Mouse (Mus musculus): ENCODE results near the gene Prokr2. TPM values are rescaled to one million over a fixed set of nuclear protein-coding genes. Genes with fewer than 3 reads are reported as not detected.
A peak's percentile ranks its signal among the peaks of the same experiment; 100 is the strongest.

The Prokr2 gene
- 1.7 and 3.0 TPM in 2 replicates for polyA plus RNA-seq (2014; fragmentation: Nextera tagmentation; extraction: Ambion mirVana)

DNA sequence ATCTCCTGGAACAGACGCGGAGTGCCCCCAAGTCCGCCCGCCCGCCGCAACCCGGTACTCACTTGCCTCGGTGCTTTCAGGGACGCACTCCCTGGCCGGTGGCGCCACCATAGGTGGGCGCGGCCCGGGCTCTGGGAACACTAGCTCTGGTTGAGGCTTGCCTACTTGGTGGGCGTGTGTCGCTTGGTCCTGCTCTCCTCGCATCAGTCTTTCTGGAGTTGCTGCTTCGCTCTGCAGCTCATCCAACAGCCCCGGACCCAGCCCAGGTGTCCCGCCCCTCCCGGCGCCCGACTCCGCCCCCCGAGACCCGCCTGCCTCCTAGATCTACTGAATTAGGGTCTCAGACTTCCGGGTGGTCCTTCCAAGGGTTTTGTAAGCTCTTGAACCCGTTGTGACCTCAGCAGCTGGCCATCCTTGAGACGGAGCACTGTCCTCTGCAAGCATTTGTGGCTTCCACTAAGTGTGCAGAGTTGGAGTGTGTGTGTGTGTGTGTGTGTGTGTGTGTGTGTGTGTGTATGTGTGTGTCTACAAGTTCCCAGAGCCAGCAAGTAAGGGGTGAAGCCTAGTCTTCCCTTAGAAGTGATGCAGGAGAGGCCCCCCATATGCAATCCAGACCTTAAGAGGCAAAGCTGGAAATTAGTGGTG lies at the start of gene Prokr2:
TSS of gene Prokr2 (minus strand) at position 254 of the 645 bp plus-strand sequence.
- peak; percentile 72 for ATAC-seq (ENCODE audit: low read depth)
- 0 out of 2 replicates have a peak, but pooled peaks cover 3% of the 10 kb centered on the region for H3K4me1 ChIP-seq (ENCODE audit: control insufficient read depth, insufficient read depth, low read length)
- H3K9ac ChIP-seq (replicated peaks; ENCODE audit: low read depth, low read length): peak within 1 kb of the TSS; percentile 47
- peak within 1 kb of the TSS; percentile 96 for H3K4me2 ChIP-seq (ENCODE audit: low read depth, low read length)
- 1% methylated on average over 29 of the region's 29 CpGs for WGBS
- no peaks in the 10 kb centered on the region for H3K9me3 ChIP-seq (ENCODE audit: control insufficient read depth, low read length)
- no peaks in the 10 kb centered on the region for H3K36me3 ChIP-seq (ENCODE audit: control insufficient read depth, insufficient read depth, low read length)
- H3K4me3 ChIP-seq (ENCODE audit: low read depth, low read length): peak within 1 kb of the TSS; percentile 46
- peaks cover 5% of the 10 kb centered on the region for H3K27me3 ChIP-seq (ENCODE audit: control insufficient read depth, insufficient read depth, low read length)
- H3K27ac ChIP-seq (ENCODE audit: low read depth, low read length): no peak within 1 kb of the TSS

DNA sequence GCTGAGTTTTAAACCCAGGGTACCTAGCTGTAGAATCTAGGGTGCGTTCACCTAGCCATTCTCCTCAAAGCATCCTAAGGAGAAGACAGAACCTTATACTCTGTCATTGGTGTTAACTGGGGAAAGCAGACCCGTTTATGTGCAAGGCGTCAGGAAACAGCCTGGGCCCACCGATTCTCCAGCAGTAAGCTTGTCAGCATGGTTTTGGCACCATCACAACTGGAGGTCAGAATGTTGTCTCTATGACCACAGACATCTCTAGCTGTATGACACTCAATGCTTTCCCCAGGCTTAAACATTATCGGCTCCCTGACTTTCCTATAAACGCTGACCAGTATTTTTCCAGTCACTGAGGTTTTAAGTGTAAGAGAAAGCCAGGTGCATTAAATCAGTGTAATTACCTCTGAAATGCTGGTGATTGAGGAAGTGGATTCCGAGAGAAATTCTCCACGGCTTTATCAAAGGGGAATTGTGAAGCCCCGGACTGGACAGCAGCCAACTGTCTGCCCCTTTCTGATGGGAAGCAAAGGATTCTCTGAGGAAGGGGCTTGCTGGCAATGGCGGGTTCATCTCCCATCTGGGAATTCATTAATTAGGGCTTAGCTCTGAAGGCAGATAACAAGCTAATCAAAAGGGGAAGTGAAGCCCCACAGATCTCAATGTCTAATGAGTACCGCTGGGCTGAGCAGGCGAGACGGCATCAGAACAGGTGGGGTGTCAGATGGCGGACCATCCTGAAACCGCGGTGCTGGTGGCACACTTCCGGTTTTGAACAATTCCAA lies 42.1 kb upstream of the Prokr2 start:
- Histone ChIP-seq H3K9me3 (ENCODE audit: control insufficient read depth, low read length) (no peaks in the 10 kb centered on the region), H3K4me2 (ENCODE audit: low read depth, low read length) (peak overlapping the region; percentile 26), H3K36me3 (ENCODE audit: control insufficient read depth, insufficient read depth, low read length) (no peaks in the 10 kb centered on the region), H3K27ac (ENCODE audit: low read depth, low read length) (0 out of 2 replicates have a peak overlapping the region, but pooled peaks have one; percentile 23), H3K4me1 (ENCODE audit: control insufficient read depth, insufficient read depth, low read length) (peaks cover 6% of the 10 kb centered on the region; the same call in 1 of the 2 replicates), H3K9ac (replicated peaks; ENCODE audit: low read depth, low read length) (no peak overlapping the region), H3K27me3 (ENCODE audit: control insufficient read depth, insufficient read depth, low read length) (no peaks in the 10 kb centered on the region), H3K4me3 (ENCODE audit: low read depth, low read length) (no peak overlapping the region)
- peak; percentile 61 for ATAC-seq (ENCODE audit: low read depth)
- WGBS: 45% methylated on average over 17 of the region's 17 CpGs

DNA sequence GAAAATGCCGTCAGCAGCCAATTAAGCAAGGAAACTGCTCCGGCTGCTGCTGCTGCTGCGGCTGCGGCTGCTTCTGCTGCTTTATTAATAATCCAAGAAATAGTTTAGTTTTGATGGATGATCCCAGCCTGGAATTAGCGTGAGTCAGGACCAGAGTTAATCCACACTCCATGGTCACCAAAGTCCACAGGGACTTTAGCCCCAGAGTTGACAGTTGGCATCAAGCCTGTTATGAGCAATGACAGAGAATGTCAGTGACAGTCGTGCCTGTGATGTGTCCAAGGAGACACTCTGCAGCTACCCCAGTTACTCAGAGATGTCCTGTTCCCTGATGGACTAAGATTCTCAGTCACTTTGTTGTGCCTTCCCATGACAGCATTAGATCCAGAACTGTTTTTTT lies 40.3 kb upstream of the Prokr2 start:
- Histone ChIP-seq H3K27me3 (ENCODE audit: control insufficient read depth, insufficient read depth, low read length) (no peaks in the 10 kb centered on the region), H3K27ac (ENCODE audit: low read depth, low read length) (no peak overlapping the region), H3K4me2 (ENCODE audit: low read depth, low read length) (no peak overlapping the region), H3K36me3 (ENCODE audit: control insufficient read depth, insufficient read depth, low read length) (no peaks in the 10 kb centered on the region), H3K9ac (replicated peaks; ENCODE audit: low read depth, low read length) (no peak overlapping the region), H3K9me3 (ENCODE audit: control insufficient read depth, low read length) (no peaks in the 10 kb centered on the region), H3K4me3 (ENCODE audit: low read depth, low read length) (no peak overlapping the region), H3K4me1 (ENCODE audit: control insufficient read depth, insufficient read depth, low read length) (peaks cover 6% of the 10 kb centered on the region; the same call in 1 of the 2 replicates)
- 62% methylated on average over 6 of the region's 6 CpGs for WGBS
- ATAC-seq (ENCODE audit: low read depth): no peak

DNA sequence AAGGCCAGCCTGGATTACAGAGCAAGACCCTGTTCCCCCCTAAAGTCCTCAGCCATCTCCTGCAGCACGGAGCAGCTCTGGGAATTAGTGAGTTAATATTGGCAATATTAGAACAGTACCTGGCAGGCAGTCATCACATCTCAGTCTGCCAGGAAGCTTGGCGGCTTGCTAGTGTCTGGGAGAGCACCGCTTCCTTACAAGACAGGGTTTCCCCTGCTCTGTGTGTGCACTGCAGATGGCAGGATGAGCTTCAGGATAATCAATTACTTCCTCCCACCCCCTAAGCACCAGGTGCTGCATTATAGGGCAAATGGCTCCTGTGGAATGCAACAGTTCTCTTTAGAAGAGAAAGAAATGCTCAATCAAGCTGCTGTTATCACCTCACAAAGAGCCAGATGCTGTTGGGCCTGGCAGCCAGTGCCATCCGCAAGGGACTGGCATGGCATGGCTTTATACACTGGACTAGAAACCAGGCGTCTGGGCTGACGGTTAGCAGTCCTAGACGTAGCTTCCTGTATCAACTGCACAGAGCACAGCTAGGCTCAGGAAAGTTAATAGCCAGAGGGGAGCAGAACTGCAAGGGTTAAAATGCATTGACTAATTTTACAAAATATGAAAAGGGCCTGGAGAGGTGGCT lies 38.3 kb upstream of the Prokr2 start:
- H3K4me3 ChIP-seq (ENCODE audit: low read depth, low read length): no peak overlapping the region
- H3K9me3 ChIP-seq (ENCODE audit: control insufficient read depth, low read length): no peaks in the 10 kb centered on the region
- H3K27me3 ChIP-seq (ENCODE audit: control insufficient read depth, insufficient read depth, low read length): no peaks in the 10 kb centered on the region
- H3K4me2 ChIP-seq (ENCODE audit: low read depth, low read length): no peak overlapping the region
- no peak overlapping the region for H3K9ac ChIP-seq (replicated peaks; ENCODE audit: low read depth, low read length)
- H3K27ac ChIP-seq (ENCODE audit: low read depth, low read length): no peak overlapping the region
- ATAC-seq (ENCODE audit: low read depth): no peak; the same call in 1 of the 2 replicates
- no peaks in the 10 kb centered on the region for H3K36me3 ChIP-seq (ENCODE audit: control insufficient read depth, insufficient read depth, low read length)
- 64% methylated on average over 7 of the region's 7 CpGs for WGBS
- H3K4me1 ChIP-seq (ENCODE audit: control insufficient read depth, insufficient read depth, low read length): peaks cover 6% of the 10 kb centered on the region; the same call in 1 of the 2 replicates

DNA sequence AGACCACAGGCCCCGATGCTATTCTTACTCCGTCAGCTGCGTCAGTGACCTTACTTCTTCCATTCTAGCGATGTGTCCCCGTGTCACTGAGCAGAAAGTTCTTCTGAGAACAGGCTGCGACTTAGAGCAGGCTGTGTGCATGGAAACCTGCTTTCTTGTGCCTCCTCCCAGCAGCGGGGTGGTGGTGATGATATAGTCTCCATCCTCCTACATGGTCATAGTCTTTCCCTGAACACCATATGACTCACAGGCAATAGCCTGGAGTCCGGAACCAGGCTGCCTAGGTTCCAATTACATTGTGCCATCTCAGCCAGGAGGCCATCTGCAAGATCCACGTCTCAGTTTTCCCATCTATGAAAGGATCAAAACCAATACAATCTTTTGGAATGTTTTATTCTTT lies 37.6 kb upstream of the Prokr2 start:
- 90% methylated on average over 9 of the region's 9 CpGs for WGBS
- H3K4me3 ChIP-seq (ENCODE audit: low read depth, low read length): no peak overlapping the region
- no peaks in the 10 kb centered on the region for H3K9me3 ChIP-seq (ENCODE audit: control insufficient read depth, low read length)
- no peak overlapping the region for H3K27ac ChIP-seq (ENCODE audit: low read depth, low read length)
- no peak for ATAC-seq (ENCODE audit: low read depth)
- peaks cover 6% of the 10 kb centered on the region; the same call in 1 of the 2 replicates for H3K4me1 ChIP-seq (ENCODE audit: control insufficient read depth, insufficient read depth, low read length)
- H3K36me3 ChIP-seq (ENCODE audit: control insufficient read depth, insufficient read depth, low read length): no peaks in the 10 kb centered on the region
- no peak overlapping the region for H3K4me2 ChIP-seq (ENCODE audit: low read depth, low read length)
- H3K9ac ChIP-seq (replicated peaks; ENCODE audit: low read depth, low read length): no peak overlapping the region
- H3K27me3 ChIP-seq (ENCODE audit: control insufficient read depth, insufficient read depth, low read length): no peaks in the 10 kb centered on the region

DNA sequence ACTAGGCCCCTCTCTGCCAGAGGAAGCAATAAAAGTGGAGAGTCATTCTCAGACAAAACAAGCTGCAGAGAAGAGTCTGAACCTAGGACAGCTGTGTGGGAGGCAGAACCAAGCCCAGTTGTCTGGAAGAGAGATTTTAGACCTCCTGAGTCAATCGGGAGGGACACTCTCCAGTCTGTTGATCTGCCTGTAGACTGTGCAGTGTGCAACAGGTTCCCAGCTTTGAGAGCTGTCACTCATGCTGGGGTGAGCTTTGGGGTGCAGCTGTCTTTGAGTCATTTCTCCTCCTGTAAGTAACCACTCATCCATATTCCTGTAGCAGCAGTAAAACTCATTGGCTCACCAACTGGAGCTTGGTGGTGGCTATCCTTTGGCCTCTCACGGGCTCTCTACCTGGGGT lies 33.2 kb upstream of the Prokr2 start:
- Histone ChIP-seq H3K9ac (replicated peaks; ENCODE audit: low read depth, low read length) (no peak overlapping the region), H3K9me3 (ENCODE audit: control insufficient read depth, low read length) (no peaks in the 10 kb centered on the region), H3K4me1 (ENCODE audit: control insufficient read depth, insufficient read depth, low read length) (no peaks in the 10 kb centered on the region), H3K27me3 (ENCODE audit: control insufficient read depth, insufficient read depth, low read length) (no peaks in the 10 kb centered on the region), H3K36me3 (ENCODE audit: control insufficient read depth, insufficient read depth, low read length) (no peaks in the 10 kb centered on the region), H3K27ac (ENCODE audit: low read depth, low read length) (no peak overlapping the region), H3K4me2 (ENCODE audit: low read depth, low read length) (no peak overlapping the region), H3K4me3 (ENCODE audit: low read depth, low read length) (no peak overlapping the region)
- ATAC-seq (ENCODE audit: low read depth): no peak
- 83% methylated on average over 2 of the region's 2 CpGs for WGBS

DNA sequence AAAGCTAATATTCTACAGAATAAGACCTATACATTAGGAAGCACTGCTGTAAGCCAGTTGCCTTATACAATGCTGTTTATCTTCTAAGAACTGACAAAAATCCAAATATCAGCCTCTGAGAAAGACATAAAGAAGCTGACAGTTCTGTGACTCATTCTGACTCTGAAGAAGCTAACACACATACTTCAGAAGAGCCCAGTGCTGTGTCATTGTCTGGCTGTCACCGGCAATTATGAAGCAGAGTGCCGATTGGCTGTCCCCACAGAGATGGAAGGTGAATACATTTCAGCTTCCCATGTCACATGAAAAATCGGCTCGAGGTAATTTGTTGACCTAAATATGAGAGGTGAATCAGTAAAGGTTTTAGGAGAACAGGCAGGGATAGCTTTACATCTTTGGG lies 24.9 kb upstream of the Prokr2 start:
- no peak for ATAC-seq (ENCODE audit: low read depth)
- 92% methylated on average over 4 of the region's 4 CpGs for WGBS

DNA sequence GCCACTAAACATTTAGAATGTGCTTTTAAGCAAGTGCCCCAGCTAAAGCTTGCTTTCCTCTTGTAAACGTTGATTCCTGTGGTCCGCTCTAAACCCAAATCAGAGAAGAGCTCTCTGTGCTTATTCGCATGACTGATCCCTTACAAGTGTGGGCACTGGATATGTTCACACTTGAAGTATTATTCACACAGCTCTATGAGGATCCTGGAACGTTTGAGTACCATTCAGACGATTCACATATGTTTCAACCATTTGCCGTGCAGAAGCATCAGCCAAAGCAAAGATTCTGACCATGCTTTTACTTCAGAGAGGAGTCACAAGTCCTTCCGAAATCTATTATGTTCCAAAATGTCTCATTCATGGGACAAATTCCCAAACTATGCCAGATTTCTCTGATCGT lies 12.9 kb upstream of the Prokr2 start:
- H3K9me3 ChIP-seq (ENCODE audit: control insufficient read depth, low read length): no peaks in the 10 kb centered on the region
- no peaks in the 10 kb centered on the region for H3K4me1 ChIP-seq (ENCODE audit: control insufficient read depth, insufficient read depth, low read length)
- H3K27ac ChIP-seq (ENCODE audit: low read depth, low read length): no peak overlapping the region
- H3K27me3 ChIP-seq (ENCODE audit: control insufficient read depth, insufficient read depth, low read length): no peaks in the 10 kb centered on the region
- 87% methylated on average over 8 of the region's 8 CpGs for WGBS
- H3K4me2 ChIP-seq (ENCODE audit: low read depth, low read length): no peak overlapping the region
- no peak overlapping the region for H3K9ac ChIP-seq (replicated peaks; ENCODE audit: low read depth, low read length)
- ATAC-seq (ENCODE audit: low read depth): no peak
- no peaks in the 10 kb centered on the region for H3K36me3 ChIP-seq (ENCODE audit: control insufficient read depth, insufficient read depth, low read length)
- H3K4me3 ChIP-seq (ENCODE audit: low read depth, low read length): no peak overlapping the region

More for the DNA sequence above, 24.9 kb upstream of the Prokr2 start:
- Histone ChIP-seq H3K27me3 (ENCODE audit: control insufficient read depth, insufficient read depth, low read length) (no peaks in the 10 kb centered on the region), H3K9me3 (ENCODE audit: control insufficient read depth, low read length) (no peaks in the 10 kb centered on the region), H3K9ac (replicated peaks; ENCODE audit: low read depth, low read length) (no peak overlapping the region), H3K4me2 (ENCODE audit: low read depth, low read length) (no peak overlapping the region), H3K27ac (ENCODE audit: low read depth, low read length) (no peak overlapping the region), H3K4me1 (ENCODE audit: control insufficient read depth, insufficient read depth, low read length) (no peaks in the 10 kb centered on the region), H3K4me3 (ENCODE audit: low read depth, low read length) (no peak overlapping the region), H3K36me3 (ENCODE audit: control insufficient read depth, insufficient read depth, low read length) (no peaks in the 10 kb centered on the region)

DNA sequence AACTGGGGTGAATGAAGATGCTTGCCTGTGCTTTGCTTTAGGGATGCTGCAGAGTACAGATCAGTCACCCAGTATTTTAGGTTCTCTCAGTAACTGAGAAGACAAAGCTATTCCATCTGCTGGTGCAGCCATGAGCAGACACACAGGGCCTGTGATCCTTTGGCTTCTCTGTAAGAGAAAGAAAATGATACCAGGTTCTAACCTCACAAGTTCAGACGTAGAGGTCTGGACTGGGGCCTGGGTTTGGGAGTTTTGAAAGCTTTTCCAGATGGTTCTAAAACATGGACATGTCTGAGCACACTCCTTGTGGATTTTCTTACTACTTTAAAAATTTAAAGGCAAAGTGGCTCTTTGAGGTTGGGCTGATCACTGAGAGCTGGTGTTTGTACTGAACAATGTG lies 10.5 kb upstream of the Prokr2 start:
- H3K4me2 ChIP-seq (ENCODE audit: low read depth, low read length): no peak overlapping the region
- WGBS: 43% methylated on average over 1 of the region's 1 CpGs
- ATAC-seq (ENCODE audit: low read depth): no peak

More for the DNA sequence above, 10.5 kb upstream of the Prokr2 start:
- Histone ChIP-seq H3K36me3 (ENCODE audit: control insufficient read depth, insufficient read depth, low read length) (no peaks in the 10 kb centered on the region), H3K9me3 (ENCODE audit: control insufficient read depth, low read length) (no peaks in the 10 kb centered on the region), H3K4me1 (ENCODE audit: control insufficient read depth, insufficient read depth, low read length) (no peaks in the 10 kb centered on the region), H3K27me3 (ENCODE audit: control insufficient read depth, insufficient read depth, low read length) (no peaks in the 10 kb centered on the region), H3K27ac (ENCODE audit: low read depth, low read length) (no peak overlapping the region), H3K9ac (replicated peaks; ENCODE audit: low read depth, low read length) (no peak overlapping the region), H3K4me3 (ENCODE audit: low read depth, low read length) (no peak overlapping the region)

Data from neural tube, embryonic 14.5 days (tissue).